Mouse (Mus musculus) spleen, adult 2 months (tissue): Measurements from ENCODE around the gene Armcx1.
A peak's percentile ranks its signal among the peaks of the same experiment; 100 is the strongest.

ENCODE experiments used
- CTCF ChIP-seq: fragments of 200-500 bp; IDR thresholded peaks from 2 replicates; pipeline ENCODE4 v1.5.1; 2011; ENCODE audit warnings: mild to moderate bottlenecking, inconsistent platforms; ENCODE audit not compliant: insufficient read depth, insufficient read length, insufficient replicate concordance; ENCODE audit errors: extremely low read depth
- POLR2A ChIP-seq: fragments of 200-500 bp; IDR thresholded peaks from 2 replicates; pipeline ENCODE4 v1.6.1; 2011; ENCODE audit warnings: low read depth, low read length, inconsistent platforms

GRCm38 (mm10) chrX:134729778-134730177, 12.0 kb downstream of the Armcx1 start:
- TF ChIP-seq CTCF (0 out of 2 replicates have a peak, but pooled peaks have one; percentile 4), POLR2A (no peak)
